Mouse (Mus musculus) stomach, postnatal 0 days (tissue): ENCODE results near the gene Jmjd6. TPM values are rescaled to one million over a fixed set of nuclear protein-coding genes. Genes with fewer than 3 reads are reported as not detected.

Experiments
- ATAC-seq: fragments of 200-750 bp; cut with Nextera tagmentation; 2 replicates; pipeline ENCODE4 v1.8.0; 2017; ENCODE audit not compliant: low FRiP score, low TSS enrichment
- DNase-seq: peaks from one replicate; pipeline ENCODE4 v3.0.0-alpha.2; 2016; ENCODE audit warnings: low spot score
- H3K27ac ChIP-seq: fragments of 300-500 bp; sonication (generic); replicated peaks from 2 replicates; pipeline ENCODE4 v1.5.1; 2014; ENCODE audit warnings: mild to moderate bottlenecking, control low read depth
- H3K27me3 ChIP-seq: fragments of 300-500 bp; sonication (generic); 2 replicates; pipeline ENCODE4 v1.6.1; 2014; ENCODE audit warnings: low read length; ENCODE audit not compliant: control insufficient read depth, insufficient read depth
- H3K36me3 ChIP-seq: fragments of 300-500 bp; sonication (generic); 2 replicates; pipeline ENCODE4 v1.6.1; 2014; ENCODE audit warnings: low read length, mixed read lengths; ENCODE audit not compliant: control insufficient read depth, insufficient read depth
- H3K4me1 ChIP-seq: fragments of 300-500 bp; sonication (generic); replicated peaks from 2 replicates; pipeline ENCODE4 v1.6.1; 2014; ENCODE audit warnings: antibody characterized with exemption; ENCODE audit not compliant: control insufficient read depth, insufficient read depth
- H3K4me2 ChIP-seq: fragments of 300-500 bp; sonication (generic); replicated peaks from 2 replicates; pipeline ENCODE4 v1.6.1; 2014; ENCODE audit warnings: low read depth, mild to moderate bottlenecking, control low read depth, moderate library complexity
- H3K4me3 ChIP-seq: fragments of 300-500 bp; sonication (generic); 2 replicates; pipeline ENCODE4 v1.5.1; 2014; ENCODE audit warnings: low read depth, low read length, control low read depth
- H3K9ac ChIP-seq: fragments of 300-500 bp; sonication (generic); 2 replicates; pipeline ENCODE4 v1.6.1; 2014; ENCODE audit warnings: mild to moderate bottlenecking, low read length, control low read depth, mixed read lengths
- H3K9me3 ChIP-seq: fragments of 300-500 bp; sonication (generic); 2 replicates; pipeline ENCODE4 v1.6.1; 2016; ENCODE audit warnings: low read length; ENCODE audit not compliant: control insufficient read depth
- CTCF ChIP-seq: IDR thresholded peaks from 2 replicates; pipeline ENCODE4 v1.5.1; 2016; ENCODE audit warnings: antibody characterized with exemption, low read depth, mild to moderate bottlenecking, moderate library complexity
- EP300 ChIP-seq: optimal IDR thresholded peaks from 2 replicates; pipeline ENCODE3; 2016; ENCODE audit warnings: antibody characterized with exemption
- WGBS: fragments of 180-500 bp; shearing (Covaris S2); extraction: QIAGEN DNeasy Blood & Tissue Kit; methylation state at CpG from one replicate; pipeline ENCODE4 v1.1.7; 2014; 5-methylcytosine and 5-hydroxymethylcytosine counted together
- polyA plus RNA-seq: library from polyadenylated mRNA; unstranded; fragments of >200 nt; fragmentation: Nextera tagmentation; extraction: Ambion mirVana; gene quantifications from 2 replicates; pipeline ENCODE4 v1.2.1, GENCODE M21; 2015

Gene Jmjd6
- polyA plus RNA-seq, 1 experiment from 2014 or later: 31.8 TPM

- Histone ChIP-seq H3K4me3 (no peak overlapping the region), H3K4me2 (no peak overlapping the region), H3K9me3 (no peaks in the 10 kb centered on the region), H3K27ac (no peak overlapping the region), H3K27me3 (no peaks in the 10 kb centered on the region), H3K4me1 (peaks cover 8% of the 10 kb centered on the region), H3K9ac (no peak overlapping the region), H3K36me3 (no peaks in the 10 kb centered on the region)
- no peak for DNase-seq
- no peak for ATAC-seq
- WGBS: 76% methylated on average over 8 of the region's 8 CpGs
- TF ChIP-seq EP300 (no peak), CTCF (no peak)
Observed at GRCm38 (mm10) chr11:116809520-116809919, 33.7 kb downstream of the Jmjd6 start.

GRCm38 (mm10) chr11:116808811-116809395 lies 34.3 kb downstream of the Jmjd6 start:
- Histone ChIP-seq H3K9me3 (no peaks in the 10 kb centered on the region), H3K9ac (no peak overlapping the region), H3K4me3 (no peak overlapping the region), H3K4me1 (peaks cover 8% of the 10 kb centered on the region), H3K27ac (no peak overlapping the region), H3K36me3 (no peaks in the 10 kb centered on the region), H3K27me3 (no peaks in the 10 kb centered on the region), H3K4me2 (no peak overlapping the region)
- no peak for ATAC-seq
- 78% methylated on average over 11 of the region's 11 CpGs for WGBS
- no peak for TF ChIP-seq CTCF
- no peak for TF ChIP-seq EP300
- DNase-seq: no peak

- H3K27ac ChIP-seq: peak overlapping the region; percentile 64
- no peak overlapping the region for H3K9ac ChIP-seq
- DNase-seq (peak; percentile 87), ATAC-seq (peak; percentile 76)
- peaks cover 4% of the 10 kb centered on the region; the same call in 1 of the 2 replicates for H3K4me1 ChIP-seq
- no peak overlapping the region for H3K4me3 ChIP-seq
- H3K9me3 ChIP-seq: no peaks in the 10 kb centered on the region
- TF ChIP-seq CTCF (peak; percentile 94), EP300 (no peak)
- H3K4me2 ChIP-seq: no peak overlapping the region
- no peaks in the 10 kb centered on the region for H3K36me3 ChIP-seq
- WGBS: 17% methylated on average over 7 of the region's 7 CpGs
- H3K27me3 ChIP-seq: no peaks in the 10 kb centered on the region
Observed at GRCm38 (mm10) chr11:116807938-116808606, 35.2 kb downstream of the Jmjd6 start.

GRCm38 (mm10) chr11:116807526-116807925 lies 35.7 kb downstream of the Jmjd6 start:
- Histone ChIP-seq H3K9me3 (no peaks in the 10 kb centered on the region), H3K27me3 (no peaks in the 10 kb centered on the region), H3K4me1 (peaks cover 2% of the 10 kb centered on the region; the same call in 1 of the 2 replicates), H3K9ac (no peak overlapping the region), H3K27ac (peak overlapping the region; percentile 64), H3K36me3 (no peaks in the 10 kb centered on the region), H3K4me3 (no peak overlapping the region), H3K4me2 (no peak overlapping the region)
- TF ChIP-seq EP300 (no peak), CTCF (no peak)
- ATAC-seq (no peak), DNase-seq (no peak)
- 59% methylated on average over 3 of the region's 3 CpGs for WGBS

- 42% methylated on average over 7 of the region's 7 CpGs for WGBS
- DNase-seq: no peak
- ATAC-seq: no peak
Observed at GRCm38 (mm10) chr11:116807116-116807515, 36.1 kb downstream of the Jmjd6 start.

More at GRCm38 (mm10) chr11:116807116-116807515, 36.1 kb downstream of the Jmjd6 start:
- Histone ChIP-seq H3K4me1 (no peaks in the 10 kb centered on the region), H3K9me3 (no peaks in the 10 kb centered on the region), H3K9ac (no peak overlapping the region), H3K36me3 (no peaks in the 10 kb centered on the region), H3K4me3 (no peak overlapping the region), H3K27ac (no peak overlapping the region), H3K27me3 (no peaks in the 10 kb centered on the region), H3K4me2 (no peak overlapping the region)
- TF ChIP-seq EP300 (no peak), CTCF (peak; percentile 19; the same call in 1 of the 2 replicates)
